Mouse (Mus musculus) embryonic fibroblast, embryonic 13.5 days (primary cell): ENCODE results near the gene Isy1. TPM values are rescaled to one million over a fixed set of nuclear protein-coding genes. Genes with fewer than 3 reads are reported as not detected.

ENCODE experiments used
- H3K27ac ChIP-seq: 2 replicates; pipeline ENCODE4 v1.5.1; 2012; ENCODE audit warnings: low read length, control low read depth, inconsistent platforms; ENCODE audit not compliant: insufficient read depth
- H3K4me1 ChIP-seq: 2 replicates; pipeline ENCODE4 v1.6.1; 2011; ENCODE audit warnings: low read length; ENCODE audit not compliant: control insufficient read depth, insufficient read depth
- H3K4me3 ChIP-seq: 2 replicates; pipeline ENCODE4 v1.5.1; 2011; ENCODE audit warnings: mild to moderate bottlenecking, control low read depth, low read length; ENCODE audit not compliant: insufficient read depth
- CTCF ChIP-seq: IDR thresholded peaks from 2 replicates; pipeline ENCODE4 v1.5.1; 2011; ENCODE audit warnings: mild to moderate bottlenecking, control low read depth, low read length, moderate library complexity, borderline replicate concordance; ENCODE audit not compliant: insufficient read depth
- POLR2A ChIP-seq: IDR thresholded peaks from 2 replicates; pipeline ENCODE4 v1.6.1; 2011; ENCODE audit warnings: low read depth, mild to moderate bottlenecking, control low read depth, low read length, moderate library complexity
- polyA plus RNA-seq: library from polyadenylated mRNA; stranded (reverse); fragments of >200 nt; gene quantifications from 2 replicates; pipeline ENCODE4 v1.2.4, GENCODE M21; 2011; ENCODE audit warnings: low read depth; ENCODE audit not compliant: missing spikeins, insufficient read length

Gene Isy1
- polyA plus RNA-seq, 1 experiment = 48.9 TPM

GRCm38 (mm10) chr6:87851871-87852270 lies 13.3 kb upstream of the Isy1 start:
- Histone ChIP-seq H3K4me3 (no peak overlapping the region), H3K4me1 (peaks cover 15% of the 10 kb centered on the region), H3K27ac (no peak overlapping the region)
- TF ChIP-seq CTCF (no peak), POLR2A (no peak)

GRCm38 (mm10) chr6:87850900-87851614 lies 12.5 kb upstream of the Isy1 start, which contains the start of gene Cnbp:
TSS of gene Cnbp (minus strand) at chr6:87851106.
- TF ChIP-seq CTCF (no peak), POLR2A (peak; percentile 84)
- peak within 1 kb of the TSS; percentile 81 for H3K27ac ChIP-seq
- H3K4me3 ChIP-seq = peak within 1 kb of the TSS; percentile 85
- H3K4me1 ChIP-seq = peaks cover 14% of the 10 kb centered on the region

GRCm38 (mm10) chr6:87850155-87850899 lies 11.7 kb upstream of the Isy1 start:
- peaks cover 14% of the 10 kb centered on the region for H3K4me1 ChIP-seq
- peak overlapping the region; percentile 81 for H3K27ac ChIP-seq

GRCm38 (mm10) chr6:87849780-87850154 lies 11.2 kb upstream of the Isy1 start:
- TF ChIP-seq POLR2A = 0 out of 2 replicates have a peak, but pooled peaks have one; percentile 9
- no peak for TF ChIP-seq CTCF
- H3K4me3 ChIP-seq = peak overlapping the region; percentile 71
- peak overlapping the region; percentile 81 for H3K27ac ChIP-seq
- H3K4me1 ChIP-seq = peaks cover 14% of the 10 kb centered on the region

More at GRCm38 (mm10) chr6:87850155-87850899, 11.7 kb upstream of the Isy1 start:
- peak overlapping the region; percentile 71 for H3K4me3 ChIP-seq
- TF ChIP-seq CTCF (no peak), POLR2A (0 out of 2 replicates have a peak, but pooled peaks have one; percentile 1)

GRCm38 (mm10) chr6:87846813-87847212 lies 8.2 kb upstream of the Isy1 start:
- Histone ChIP-seq H3K4me1 (peaks cover 6% of the 10 kb centered on the region), H3K27ac (no peak overlapping the region), H3K4me3 (peak overlapping the region; percentile 31)
- TF ChIP-seq POLR2A = no peak
- TF ChIP-seq CTCF = no peak

- TF ChIP-seq POLR2A (no peak), CTCF (no peak)
- peaks cover 6% of the 10 kb centered on the region for H3K4me1 ChIP-seq
- no peak overlapping the region for H3K27ac ChIP-seq
- H3K4me3 ChIP-seq = no peak overlapping the region
Observed at GRCm38 (mm10) chr6:87845031-87845695, 6.6 kb upstream of the Isy1 start.

GRCm38 (mm10) chr6:87842254-87842653 lies 3.7 kb upstream of the Isy1 start:
- Histone ChIP-seq H3K4me1 (peaks cover 3% of the 10 kb centered on the region), H3K4me3 (no peak overlapping the region), H3K27ac (no peak overlapping the region)
- TF ChIP-seq POLR2A (no peak), CTCF (no peak)

GRCm38 (mm10) chr6:87841635-87842034 lies 3.0 kb upstream of the Isy1 start:
- TF ChIP-seq POLR2A (no peak), CTCF (no peak)
- Histone ChIP-seq H3K27ac (no peak overlapping the region), H3K4me1 (no peaks in the 10 kb centered on the region)

GRCm38 (mm10) chr6:87839797-87840341 lies 1.3 kb upstream of the Isy1 start:
- Histone ChIP-seq H3K4me3 (no peak overlapping the region), H3K27ac (peak overlapping the region; percentile 24; the same call in 1 of the 2 replicates)
- TF ChIP-seq POLR2A (no peak), CTCF (no peak)

More at GRCm38 (mm10) chr6:87841635-87842034, 3.0 kb upstream of the Isy1 start:
- no peak overlapping the region for H3K4me3 ChIP-seq

More at GRCm38 (mm10) chr6:87839797-87840341, 1.3 kb upstream of the Isy1 start:
- no peaks in the 10 kb centered on the region for H3K4me1 ChIP-seq
